In the genomic region with DNA sequence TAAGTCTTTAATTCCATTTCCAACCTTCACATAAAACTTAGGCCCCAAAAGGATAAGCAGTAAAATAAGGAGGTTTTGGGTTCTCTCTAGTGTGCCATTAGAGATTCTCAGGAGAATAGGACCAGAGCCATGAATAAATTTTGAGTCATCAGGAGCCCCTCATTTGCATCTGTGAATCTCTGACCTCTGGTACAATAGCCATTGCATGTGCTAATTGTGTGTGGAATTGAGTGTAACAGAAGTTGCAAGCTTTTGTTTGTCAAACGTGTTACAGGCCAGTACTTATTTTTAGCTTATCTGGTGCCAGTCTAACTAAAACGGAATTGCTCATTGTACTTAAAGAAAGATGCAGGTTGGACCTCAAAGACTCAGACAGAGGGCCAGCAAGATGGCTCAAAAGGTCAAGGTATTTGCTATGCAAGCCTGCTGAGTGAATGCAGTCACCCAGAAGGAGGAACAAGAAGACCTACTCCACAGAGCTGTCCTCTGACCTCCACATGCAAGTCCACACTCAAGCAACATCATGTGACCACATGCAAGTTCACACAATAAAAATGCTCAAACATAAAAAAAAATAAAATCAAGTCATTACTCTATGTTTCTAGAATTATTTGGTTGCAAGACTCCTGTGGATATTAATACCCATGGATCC, we compare ENCODE assay signal across 17 mouse cellular contexts.
"Had no signal": no experiment of that assay in that cellular context is flagged by ENCODE, and none has a peak within 500 bp of the region (broad histone marks: within the 10 kb centered on the region; RNA-seq: fewer than 3 reads in every experiment).

No protein-coding gene starts in this region.

- H3K4me1 ChIP-seq: limb, embryonic 10.5 days; liver, embryonic 15.5 days; neural tube, embryonic 13.5 days had no signal

- H3K36me3 ChIP-seq: limb, embryonic 10.5 days; liver, embryonic 15.5 days; midbrain, embryonic 10.5 days; neural tube, embryonic 13.5 days had no signal

- H3K9me3 ChIP-seq: limb, embryonic 10.5 days; liver, embryonic 15.5 days; midbrain, embryonic 10.5 days; neural tube, embryonic 13.5 days had no signal

- ATAC-seq: lung, postnatal 0 days; midbrain, embryonic 16.5 days had no signal

- H3K27ac ChIP-seq: left cerebral cortex, adult 2 months; limb, embryonic 10.5 days; liver, embryonic 15.5 days; midbrain, embryonic 10.5 days; neural tube, embryonic 13.5 days had no signal

- H3K27me3 ChIP-seq: liver, embryonic 15.5 days; neural tube, embryonic 13.5 days had no signal

- H3K4me3 ChIP-seq: left cerebral cortex, adult 2 months; limb, embryonic 10.5 days; liver, embryonic 15.5 days; midbrain, embryonic 10.5 days; neural tube, embryonic 13.5 days had no signal

- H3K9ac ChIP-seq: liver, embryonic 15.5 days; neural tube, embryonic 13.5 days had no signal

- DNase-seq: kidney, postnatal 10 days; kidney, postnatal 4 days; lung, adult 2 months; lung, postnatal 36 days; retina, postnatal 1 day; right cerebral cortex, postnatal 4 days; spleen, adult 18-20 months; thymus, adult 18-20 months; thymus, postnatal 14 days had no signal

- H3K4me2 ChIP-seq: liver, embryonic 11.5 days; liver, embryonic 15.5 days; neural tube, embryonic 13.5 days had no signal
